In genomic region chr13:23583387-23584068, GRCm38 (mm10) we compare ENCODE assay signal across 8 mouse cellular contexts. TPM values are rescaled to one million over a fixed set of nuclear protein-coding genes. Genes with fewer than 3 reads are reported as not detected.
A peak's percentile ranks its signal among the peaks of the same experiment; 100 is the strongest.
DNase-seq lines count a peak whose midpoint lies in the region; ATAC-seq and TF ChIP-seq lines count a peak whose summit lies in the region.

No protein-coding gene starts in this region.

- no peak for TF ChIP-seq POLR2A in heart, adult 2 months (IDR thresholded peaks at IDR 0.05; ENCODE audit: insufficient read depth, low read depth, low read length)

- no peak for DNase-seq in heart, adult 2 months
- DNase-seq in thymus, postnatal 0 days (ENCODE audit: low spot score) = peak; percentile 19
- no peak for DNase-seq in thymus, postnatal 10 days (ENCODE audit: low spot score in 2 of 2)
- DNase-seq in layer of hippocampus, adult 8-10 months (ENCODE audit: low spot score in 2 of 2) = no peak
- no peak for DNase-seq in ovary, postnatal 14 days (ENCODE audit: low spot score)
- DNase-seq in urinary bladder, adult 2 months (ENCODE audit: low spot score) = no peak

- H3K4me1 ChIP-seq in heart, embryonic 13.5 days = peaks cover 42% of the 10 kb centered on the region
- peaks cover 4% of the 10 kb centered on the region for H3K4me1 ChIP-seq in heart, adult 2 months (ENCODE audit: control insufficient read depth, insufficient read depth, low read length)
- no peaks in the 10 kb centered on the region for H3K4me1 ChIP-seq in intestine, postnatal 0 days (replicated peaks; ENCODE audit: control insufficient read depth, insufficient read depth, low read length)

- H3K4me3 ChIP-seq in heart, embryonic 13.5 days = no peak overlapping the region
- H3K4me3 ChIP-seq in heart, adult 2 months = no peak overlapping the region; the same call in 1 of the 2 replicates
- H3K4me3 ChIP-seq in intestine, postnatal 0 days (ENCODE audit: low read depth, low read length) = no peak overlapping the region

- H3K4me2 ChIP-seq in heart, embryonic 13.5 days = peak overlapping the region; percentile 94; the same call in 1 of the 2 replicates
- peak overlapping the region; percentile 85; the same call in 1 of the 2 replicates for H3K4me2 ChIP-seq in intestine, postnatal 0 days (replicated peaks; ENCODE audit: low read depth)

- TF ChIP-seq EP300 in heart, adult 2 months (IDR thresholded peaks at IDR 0.05; ENCODE audit: insufficient read depth, low read depth, low read length) = no peak

- H3K27me3 ChIP-seq in heart, embryonic 13.5 days (replicated peaks) = no peaks in the 10 kb centered on the region
- H3K27me3 ChIP-seq in heart, adult 2 months (ENCODE audit: control insufficient read depth, insufficient read depth, low read length) = no peaks in the 10 kb centered on the region
- H3K27me3 ChIP-seq in intestine, postnatal 0 days (replicated peaks; ENCODE audit: control insufficient read depth, insufficient read depth, low read length) = no peaks in the 10 kb centered on the region

- ATAC-seq in heart, embryonic 13.5 days (ENCODE audit: extremely low read depth, insufficient number of reproducible peaks, low FRiP score, low TSS enrichment) = no peak
- no peak for ATAC-seq in intestine, postnatal 0 days

- H3K79me2 ChIP-seq in heart, adult 2 months (replicated peaks; ENCODE audit: control insufficient read depth, insufficient read depth, low read length) = no peaks in the 10 kb centered on the region

- TF ChIP-seq CTCF in heart, adult 2 months (IDR thresholded peaks at IDR 0.05) = no peak
- TF ChIP-seq CTCF in intestine, postnatal 0 days (IDR thresholded peaks at IDR 0.05; ENCODE audit: low read depth) = no peak

- H3K9ac ChIP-seq in heart, embryonic 13.5 days = no peak overlapping the region
- no peak overlapping the region for H3K9ac ChIP-seq in heart, adult 2 months (ENCODE audit: low read depth, low read length)
- H3K9ac ChIP-seq in intestine, postnatal 0 days (ENCODE audit: low read depth, low read length) = no peak overlapping the region

- H3K27ac ChIP-seq in heart, embryonic 13.5 days (replicated peaks) = peak overlapping the region; percentile 86
- H3K27ac ChIP-seq in heart, adult 2 months = no peak overlapping the region; the same call in 1 of the 2 replicates
- no peak overlapping the region for H3K27ac ChIP-seq in intestine, postnatal 0 days (ENCODE audit: low read depth, low read length)

- intact Hi-C loops in heart, adult 2 months (cut with DNase I) = loop anchor here (2.0 to 10.0 kb wide), 6 partner anchors 53 to 1869 kb away; partner anchors contain the start of genes Hist1h1b, Hist1h2ag, Hist1h2ai and Hist1h2an

- no peaks in the 10 kb centered on the region for H3K36me3 ChIP-seq in heart, embryonic 13.5 days
- peaks cover 4% of the 10 kb centered on the region; the same call in 1 of the 2 replicates for H3K36me3 ChIP-seq in heart, adult 2 months (ENCODE audit: control insufficient read depth, insufficient read depth, low read length)
- no peaks in the 10 kb centered on the region for H3K36me3 ChIP-seq in intestine, postnatal 0 days (ENCODE audit: control insufficient read depth, insufficient read depth)

- H3K9me3 ChIP-seq in heart, embryonic 13.5 days = no peaks in the 10 kb centered on the region
- H3K9me3 ChIP-seq in intestine, postnatal 0 days (ENCODE audit: control insufficient read depth) = no peaks in the 10 kb centered on the region

RNA-seq across cellular contexts. Expression of gene Hist1h4d, which starts 2.1 kb away (rescaled TPM):
- polyA plus RNA-seq in heart, embryonic 13.5 days (2015; fragmentation: Nextera tagmentation; extraction: Ambion mirVana) = 54.8 and 60.0 TPM in 2 replicates
- 10 to 100 TPM; 47.3 to 51.7 TPM for total RNA-seq in heart, adult 2 months (2021)
- 1.7 and 2.5 TPM in 2 replicates for polyA plus RNA-seq in heart, adult 2 months (2012; rRNA removed)
- 273 and 292 TPM in 2 replicates for polyA plus RNA-seq in thymus, postnatal 0 days (2015; fragmentation: Nextera tagmentation; extraction: Ambion mirVana)
- 34.7 and 35.3 TPM in 2 replicates for polyA plus RNA-seq in intestine, postnatal 0 days (2015; fragmentation: Nextera tagmentation; extraction: Ambion mirVana)
- total RNA-seq in layer of hippocampus, adult 8-10 months (2022) = 100 to 1,000 TPM; 106 to 128 (median 119) TPM
- 0.47 and 3.4 TPM in 2 replicates for polyA plus RNA-seq in urinary bladder, adult 2 months (2012; rRNA removed)

RNA-seq across cellular contexts. Expression of gene Hist1h3d, which starts 8.0 kb away (rescaled TPM):
- polyA plus RNA-seq in heart, embryonic 13.5 days (2015; fragmentation: Nextera tagmentation; extraction: Ambion mirVana) = 2.4 TPM in 2 replicates
- total RNA-seq in heart, adult 2 months (2021) = 1 to 10 TPM; 1.5 to 2.3 TPM
- 1.1 and 1.6 TPM in 2 replicates for polyA plus RNA-seq in heart, adult 2 months (2012; rRNA removed)
- polyA plus RNA-seq in thymus, postnatal 0 days (2015; fragmentation: Nextera tagmentation; extraction: Ambion mirVana) = 9.4 and 13.3 TPM in 2 replicates
- 1.6 and 2.3 TPM in 2 replicates for polyA plus RNA-seq in intestine, postnatal 0 days (2015; fragmentation: Nextera tagmentation; extraction: Ambion mirVana)
- 10 to 100 TPM in 2 of 4 experiments, 1 to 10 TPM in 2; 8.2 to 11.5 (median 10.5) TPM for total RNA-seq in layer of hippocampus, adult 8-10 months (2022)
- 2.5 and 2.6 TPM in 2 replicates for polyA plus RNA-seq in urinary bladder, adult 2 months (2012; rRNA removed)

RNA-seq across cellular contexts. Expression of gene Hist1h2ad, which starts 9.3 kb away (rescaled TPM):
- 0.60 and 0.84 TPM in 2 replicates for polyA plus RNA-seq in heart, embryonic 13.5 days (2015; fragmentation: Nextera tagmentation; extraction: Ambion mirVana)
- 1 to 10 TPM; 1.4 to 2.8 TPM for total RNA-seq in heart, adult 2 months (2021)
- 0.61 TPM in 1 of 2 replicates, not detected in the other for polyA plus RNA-seq in heart, adult 2 months (2012; rRNA removed)
- 7.2 and 11.3 TPM in 2 replicates for polyA plus RNA-seq in thymus, postnatal 0 days (2015; fragmentation: Nextera tagmentation; extraction: Ambion mirVana)
- polyA plus RNA-seq in intestine, postnatal 0 days (2015; fragmentation: Nextera tagmentation; extraction: Ambion mirVana) = 0.97 and 1.3 TPM in 2 replicates
- 10 to 100 TPM in 1 of 4 experiments, 1 to 10 TPM in 3; 3.0 to 11.0 (median 5.7) TPM for total RNA-seq in layer of hippocampus, adult 8-10 months (2022)
- 1.6 and 1.9 TPM in 2 replicates for polyA plus RNA-seq in urinary bladder, adult 2 months (2012; rRNA removed)

RNA-seq across cellular contexts. Expression of gene Hist1h2bf, which starts 9.5 kb away (rescaled TPM):
- 1.6 and 3.0 TPM in 2 replicates for polyA plus RNA-seq in heart, embryonic 13.5 days (2015; fragmentation: Nextera tagmentation; extraction: Ambion mirVana)
- total RNA-seq in heart, adult 2 months (2021) = 1 to 10 TPM; 5.2 to 8.4 TPM
- polyA plus RNA-seq in heart, adult 2 months (2012; rRNA removed) = 1.00 TPM in 1 of 2 replicates, not detected in the other
- polyA plus RNA-seq in thymus, postnatal 0 days (2015; fragmentation: Nextera tagmentation; extraction: Ambion mirVana) = 22.7 and 39.0 TPM in 2 replicates
- 0.64 and 1.3 TPM in 2 replicates for polyA plus RNA-seq in intestine, postnatal 0 days (2015; fragmentation: Nextera tagmentation; extraction: Ambion mirVana)
- total RNA-seq in layer of hippocampus, adult 8-10 months (2022) = 10 to 100 TPM; 19.2 to 30.0 (median 24.4) TPM
- 0.75 TPM in 1 of 2 replicates, not detected in the other for polyA plus RNA-seq in urinary bladder, adult 2 months (2012; rRNA removed)

RNA-seq across cellular contexts. Expression of gene Hist1h2bg, which starts 12.3 kb away (rescaled TPM):
- 3.9 and 4.2 TPM in 2 replicates for polyA plus RNA-seq in heart, embryonic 13.5 days (2015; fragmentation: Nextera tagmentation; extraction: Ambion mirVana)
- total RNA-seq in heart, adult 2 months (2021) = 10 to 100 TPM; 16.4 to 19.5 TPM
- polyA plus RNA-seq in heart, adult 2 months (2012; rRNA removed) = 3.3 TPM in 2 replicates
- polyA plus RNA-seq in thymus, postnatal 0 days (2015; fragmentation: Nextera tagmentation; extraction: Ambion mirVana) = 32.3 and 46.0 TPM in 2 replicates
- 3.1 and 4.4 TPM in 2 replicates for polyA plus RNA-seq in intestine, postnatal 0 days (2015; fragmentation: Nextera tagmentation; extraction: Ambion mirVana)
- total RNA-seq in layer of hippocampus, adult 8-10 months (2022) = 10 to 100 TPM; 57.3 to 67.6 (median 60.8) TPM
- 7.4 and 9.9 TPM in 2 replicates for polyA plus RNA-seq in urinary bladder, adult 2 months (2012; rRNA removed)
